Mouse (Mus musculus) neural tube, embryonic 11.5 days (tissue): ENCODE results near the gene Rec114. TPM values are rescaled to one million over a fixed set of nuclear protein-coding genes. Genes with fewer than 3 reads are reported as not detected.

Source experiments
- ATAC-seq: fragments of 200-750 bp; cut with Nextera tagmentation; 2 replicates; pipeline ENCODE4 v1.8.0; 2017; ENCODE audit warnings: moderate number of reproducible peaks, mild to moderate bottlenecking, moderate TSS enrichment, moderate library complexity; ENCODE audit not compliant: insufficient read depth, low FRiP score, low TSS enrichment
- DNase-seq: peaks from one replicate; pipeline ENCODE4 v3.0.0-alpha.2; 2015; ENCODE audit warnings: low spot score
- H3K27ac ChIP-seq: fragments of 300-500 bp; sonication (generic); 2 replicates; pipeline ENCODE4 v1.5.1; 2014; ENCODE audit warnings: low read depth, mild to moderate bottlenecking, low read length
- H3K27me3 ChIP-seq: fragments of 300-500 bp; sonication (generic); 2 replicates; pipeline ENCODE4 v1.6.1; 2014; ENCODE audit warnings: mild to moderate bottlenecking, low read length, mixed read lengths; ENCODE audit not compliant: control insufficient read depth, insufficient read depth
- H3K36me3 ChIP-seq: fragments of 300-500 bp; sonication (generic); 2 replicates; pipeline ENCODE4 v1.6.1; 2014; ENCODE audit warnings: mild to moderate bottlenecking, low read length, moderate library complexity, mixed read lengths; ENCODE audit not compliant: control insufficient read depth, insufficient read depth
- H3K4me1 ChIP-seq: fragments of 300-500 bp; sonication (generic); 2 replicates; pipeline ENCODE4 v1.6.1; 2014; ENCODE audit warnings: low read length, mixed read lengths; ENCODE audit not compliant: control insufficient read depth, insufficient read depth
- H3K4me2 ChIP-seq: fragments of 300-500 bp; sonication (generic); 2 replicates; pipeline ENCODE4 v1.6.1; 2014; ENCODE audit warnings: low read depth, mild to moderate bottlenecking, moderate library complexity
- H3K4me3 ChIP-seq: fragments of 300-500 bp; sonication (generic); 2 replicates; pipeline ENCODE4 v1.5.1; 2014; ENCODE audit warnings: low read depth, low read length
- H3K9ac ChIP-seq: fragments of 300-500 bp; sonication (generic); 2 replicates; pipeline ENCODE4 v1.6.1; 2014; ENCODE audit warnings: mild to moderate bottlenecking, low read length
- H3K9me3 ChIP-seq: fragments of 300-500 bp; sonication (generic); 2 replicates; pipeline ENCODE4 v1.6.1; 2016; ENCODE audit warnings: low read length; ENCODE audit not compliant: control insufficient read depth
- WGBS: fragments of 180-500 bp; shearing (Covaris S2); extraction: QIAGEN DNeasy Blood & Tissue Kit; methylation state at CpG from one replicate; pipeline ENCODE4 v1.1.7; 2014; 5-methylcytosine and 5-hydroxymethylcytosine counted together
- polyA plus RNA-seq: library from polyadenylated mRNA; unstranded; fragments of >200 nt; fragmentation: Nextera tagmentation; extraction: Ambion mirVana; gene quantifications from 2 replicates; pipeline ENCODE4 v1.2.1, GENCODE M21; 2014

Gene Rec114
- polyA plus RNA-seq, 1 experiment from 2014 or later, result 2.7 TPM

- Histone ChIP-seq H3K4me3 (no peak overlapping the region), H3K9me3 (no peaks in the 10 kb centered on the region), H3K4me1 (no peaks in the 10 kb centered on the region), H3K36me3 (no peaks in the 10 kb centered on the region), H3K9ac (no peak overlapping the region), H3K4me2 (no peak overlapping the region), H3K27ac (no peak overlapping the region), H3K27me3 (no peaks in the 10 kb centered on the region)
- ATAC-seq (no peak), DNase-seq (no peak)
- 87% methylated on average over 11 of the region's 11 CpGs for WGBS
Measured at GRCm38 (mm10) chr9:58723165-58723564, 20.6 kb downstream of the Rec114 start.

GRCm38 (mm10) chr9:58722151-58722550, 21.6 kb downstream of the Rec114 start:
- H3K4me2 ChIP-seq, result no peak overlapping the region
- ATAC-seq (no peak), DNase-seq (no peak)
- no peak overlapping the region for H3K9ac ChIP-seq
- H3K4me3 ChIP-seq, result no peak overlapping the region
- WGBS, result 85% methylated on average over 5 of the region's 5 CpGs
- H3K4me1 ChIP-seq, result no peaks in the 10 kb centered on the region
- H3K27ac ChIP-seq, result no peak overlapping the region
- H3K9me3 ChIP-seq, result no peaks in the 10 kb centered on the region
- H3K36me3 ChIP-seq, result no peaks in the 10 kb centered on the region
- H3K27me3 ChIP-seq, result no peaks in the 10 kb centered on the region

DNA sequence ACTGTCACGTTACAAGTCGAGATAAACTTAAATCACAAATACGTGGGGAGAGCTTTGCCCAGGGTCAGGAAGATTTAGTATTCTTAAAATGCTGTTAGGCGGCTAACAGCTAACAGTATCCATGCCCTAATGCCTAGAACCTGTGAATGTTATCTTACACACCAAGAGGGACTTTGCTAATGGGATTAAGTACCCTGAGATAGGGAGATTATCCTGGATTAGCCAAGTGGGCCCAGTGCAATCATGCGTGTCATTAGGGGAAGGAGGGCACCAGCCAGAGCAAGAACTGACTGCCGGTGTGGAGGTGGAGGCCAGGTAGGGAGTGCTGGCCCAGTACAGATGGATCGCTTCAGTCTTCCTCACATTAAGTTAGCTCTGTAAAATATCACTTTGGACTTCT, 22.7 kb downstream of the Rec114 start:
- no peak overlapping the region for H3K4me3 ChIP-seq
- no peak overlapping the region for H3K27ac ChIP-seq
- H3K9me3 ChIP-seq, result no peaks in the 10 kb centered on the region
- no peaks in the 10 kb centered on the region for H3K36me3 ChIP-seq
- no peaks in the 10 kb centered on the region for H3K4me1 ChIP-seq
- WGBS, result 88% methylated on average over 7 of the region's 7 CpGs
- DNase-seq (no peak), ATAC-seq (no peak)
- no peak overlapping the region for H3K4me2 ChIP-seq
- no peaks in the 10 kb centered on the region for H3K27me3 ChIP-seq
- no peak overlapping the region for H3K9ac ChIP-seq

- H3K36me3 ChIP-seq, result no peaks in the 10 kb centered on the region
- ATAC-seq, result no peak
- H3K4me3 ChIP-seq, result no peak overlapping the region
- no peak overlapping the region for H3K9ac ChIP-seq
- DNase-seq, result no peak
- H3K4me1 ChIP-seq, result no peaks in the 10 kb centered on the region
- no peak overlapping the region for H3K27ac ChIP-seq
- H3K27me3 ChIP-seq, result no peaks in the 10 kb centered on the region
- no peaks in the 10 kb centered on the region for H3K9me3 ChIP-seq
- WGBS, result 89% methylated on average over 4 of the region's 4 CpGs
- H3K4me2 ChIP-seq, result no peak overlapping the region
Measured at GRCm38 (mm10) chr9:58720167-58720566, 23.6 kb downstream of the Rec114 start.

DNA sequence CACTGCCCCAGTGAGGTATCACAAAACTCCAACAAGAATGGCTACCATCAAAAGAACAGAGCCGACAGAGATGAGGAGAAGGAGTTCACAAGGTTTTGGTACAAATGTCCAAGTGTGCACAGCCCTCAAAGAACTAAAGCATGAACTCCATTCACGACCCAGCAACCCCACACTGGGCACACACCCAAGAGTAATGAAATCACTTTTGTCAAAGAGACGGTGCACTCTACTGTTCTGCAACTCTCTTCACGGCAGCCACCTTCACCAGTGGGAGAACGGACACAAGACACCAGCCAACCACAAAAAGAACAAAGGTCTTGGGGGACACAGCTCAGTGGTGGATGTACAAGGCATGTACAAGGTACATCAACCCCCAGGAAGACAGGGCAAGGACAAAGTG, 24.3 kb downstream of the Rec114 start:
- H3K4me3 ChIP-seq, result no peak overlapping the region
- ATAC-seq (no peak), DNase-seq (no peak)
- WGBS, result 83% methylated on average over 5 of the region's 5 CpGs
- no peak overlapping the region for H3K27ac ChIP-seq
- H3K9ac ChIP-seq, result no peak overlapping the region
- H3K4me2 ChIP-seq, result no peak overlapping the region
- no peaks in the 10 kb centered on the region for H3K36me3 ChIP-seq
- no peaks in the 10 kb centered on the region for H3K9me3 ChIP-seq
- H3K27me3 ChIP-seq, result no peaks in the 10 kb centered on the region
- no peaks in the 10 kb centered on the region for H3K4me1 ChIP-seq

- H3K36me3 ChIP-seq, result no peaks in the 10 kb centered on the region
- H3K27me3 ChIP-seq, result no peaks in the 10 kb centered on the region
- DNase-seq (no peak), ATAC-seq (no peak)
- H3K9me3 ChIP-seq, result no peaks in the 10 kb centered on the region
- no peak overlapping the region for H3K27ac ChIP-seq
- WGBS, result 92% methylated on average over 3 of the region's 3 CpGs
- no peaks in the 10 kb centered on the region for H3K4me1 ChIP-seq
- no peak overlapping the region for H3K4me3 ChIP-seq
- H3K9ac ChIP-seq, result no peak overlapping the region
- H3K4me2 ChIP-seq, result no peak overlapping the region
Measured at GRCm38 (mm10) chr9:58718964-58719363, 24.8 kb downstream of the Rec114 start.

DNA sequence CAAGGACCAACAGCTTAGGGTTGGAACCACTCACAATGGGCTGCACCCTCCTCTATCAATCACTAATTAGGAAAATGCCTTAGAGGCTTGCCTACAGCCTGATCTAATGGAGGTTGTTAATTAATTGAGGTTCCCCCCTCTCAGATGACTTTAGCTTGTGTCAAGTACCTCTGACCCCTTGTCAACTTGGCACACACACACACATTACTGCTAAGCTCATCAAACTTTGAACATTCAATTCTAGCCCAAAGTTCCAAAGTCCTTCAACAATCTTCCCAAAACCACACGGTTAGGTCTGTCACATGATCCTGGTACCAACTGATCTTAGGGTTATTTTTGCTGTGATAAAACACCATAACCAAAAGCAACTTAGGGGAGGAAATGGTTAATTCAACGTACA, 26.9 kb downstream of the Rec114 start:
- no peak for ATAC-seq

DNA sequence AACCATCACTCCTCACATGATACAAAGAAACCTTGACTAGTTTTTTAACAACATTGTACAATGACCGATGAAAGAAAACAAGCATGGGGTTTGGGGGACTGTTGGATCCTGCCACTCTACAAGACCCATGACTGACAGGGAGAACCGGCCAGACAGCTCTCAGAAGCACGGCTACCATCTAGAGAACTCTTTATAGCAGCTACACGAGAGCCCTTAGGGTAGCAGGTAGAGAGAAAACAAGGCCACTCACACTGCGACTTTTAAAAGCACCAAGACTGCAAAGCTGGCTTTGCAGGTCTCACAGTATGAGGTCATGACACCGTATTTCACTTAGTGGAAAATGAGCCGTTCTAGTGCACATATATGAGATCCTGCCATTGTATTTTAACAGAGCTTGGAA, 33.1 kb downstream of the Rec114 start:
- H3K27ac ChIP-seq, result no peak overlapping the region
- no peak for DNase-seq
- no peaks in the 10 kb centered on the region for H3K27me3 ChIP-seq
- no peak overlapping the region for H3K9ac ChIP-seq
- H3K4me3 ChIP-seq, result no peak overlapping the region
- H3K4me2 ChIP-seq, result no peak overlapping the region
- no peak for ATAC-seq
- H3K4me1 ChIP-seq, result no peaks in the 10 kb centered on the region
- H3K36me3 ChIP-seq, result no peaks in the 10 kb centered on the region
- H3K9me3 ChIP-seq, result no peaks in the 10 kb centered on the region
- WGBS, result 70% methylated on average over 7 of the region's 7 CpGs

More for the DNA sequence above, 26.9 kb downstream of the Rec114 start:
- no peaks in the 10 kb centered on the region for H3K36me3 ChIP-seq
- DNase-seq, result no peak
- no peaks in the 10 kb centered on the region for H3K4me1 ChIP-seq
- H3K27me3 ChIP-seq, result no peaks in the 10 kb centered on the region
- H3K4me3 ChIP-seq, result no peak overlapping the region
- H3K4me2 ChIP-seq, result no peak overlapping the region
- H3K9me3 ChIP-seq, result no peaks in the 10 kb centered on the region
- 66% methylated on average over 2 of the region's 2 CpGs for WGBS
- H3K27ac ChIP-seq, result no peak overlapping the region
- H3K9ac ChIP-seq, result no peak overlapping the region

DNA sequence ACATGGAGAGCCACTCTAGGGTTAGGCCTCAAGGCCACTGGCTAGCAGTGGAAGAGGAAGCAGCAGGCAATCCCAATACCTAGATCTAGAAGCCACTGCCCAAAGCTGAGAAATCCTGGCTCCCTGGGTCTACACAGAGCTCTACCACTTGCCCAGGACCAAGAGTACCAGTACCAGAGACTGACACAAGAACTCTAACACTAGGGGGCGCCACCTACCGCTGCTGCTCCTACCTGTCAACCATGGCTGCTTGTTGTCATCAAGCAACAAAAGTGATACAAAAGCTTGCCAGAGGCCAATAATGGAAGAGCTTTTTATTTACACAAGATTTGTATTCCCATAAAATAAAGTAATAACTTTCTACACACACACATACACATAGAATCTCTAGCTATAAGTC, 33.8 kb downstream of the Rec114 start:
- no peaks in the 10 kb centered on the region for H3K4me1 ChIP-seq
- ATAC-seq (no peak), DNase-seq (peak; percentile 55)
- 3% methylated on average over 2 of the region's 2 CpGs for WGBS
- H3K27ac ChIP-seq, result no peak overlapping the region
- H3K9ac ChIP-seq, result no peak overlapping the region
- H3K27me3 ChIP-seq, result no peaks in the 10 kb centered on the region
- no peaks in the 10 kb centered on the region for H3K9me3 ChIP-seq
- no peak overlapping the region for H3K4me3 ChIP-seq
- H3K36me3 ChIP-seq, result no peaks in the 10 kb centered on the region
- no peak overlapping the region for H3K4me2 ChIP-seq
